Mouse (Mus musculus): ENCODE results near the gene Slc35f1.

GRCm38 (mm10) chr10:52807808-52808207, 117.5 kb downstream of the Slc35f1 start:
- no peak for TF ChIP-seq CTCF (IDR thresholded peaks at IDR 0.05)
- TF ChIP-seq EP300 (IDR thresholded peaks at IDR 0.05): no peak
